Mouse (Mus musculus) hindbrain, postnatal 0 days (tissue): Measurements from ENCODE around the gene Plekhh2. TPM values are rescaled to one million over a fixed set of nuclear protein-coding genes. Genes with fewer than 3 reads are reported as not detected.
A peak's percentile ranks its signal among the peaks of the same experiment; 100 is the strongest.

ENCODE experiments used
- ATAC-seq: fragments of 200-750 bp; cut with Nextera tagmentation; 2 replicates; pipeline ENCODE4 v1.8.0; 2017; ENCODE audit warnings: mild to moderate bottlenecking, moderate TSS enrichment, moderate library complexity
- DNase-seq: peaks from one replicate; pipeline ENCODE4 v3.0.0-alpha.2; 2015; ENCODE audit warnings: low spot score
- H3K27ac ChIP-seq: fragments of 300-500 bp; sonication (generic); 2 replicates; pipeline ENCODE4 v1.5.1; 2014; ENCODE audit warnings: mild to moderate bottlenecking
- H3K27me3 ChIP-seq: fragments of 300-500 bp; sonication (generic); 2 replicates; pipeline ENCODE4 v1.6.1; 2014; ENCODE audit warnings: low read length, mixed read lengths; ENCODE audit not compliant: insufficient read depth
- H3K36me3 ChIP-seq: fragments of 300-500 bp; sonication (generic); 2 replicates; pipeline ENCODE4 v1.6.1; 2014; ENCODE audit warnings: low read length, mixed read lengths; ENCODE audit not compliant: insufficient read depth
- H3K4me1 ChIP-seq: fragments of 300-500 bp; sonication (generic); 2 replicates; pipeline ENCODE4 v1.6.1; 2014; ENCODE audit warnings: antibody characterized with exemption, low read length, mixed read lengths; ENCODE audit not compliant: insufficient read depth
- H3K4me2 ChIP-seq: fragments of 300-500 bp; sonication (generic); 2 replicates; pipeline ENCODE4 v1.6.1; 2014; ENCODE audit warnings: low read depth, mild to moderate bottlenecking, low read length, moderate library complexity, mixed read lengths
- H3K4me3 ChIP-seq: fragments of 300-500 bp; sonication (generic); 2 replicates; pipeline ENCODE4 v1.5.1; 2014; ENCODE audit warnings: low read length
- H3K9ac ChIP-seq: fragments of 300-500 bp; sonication (generic); replicated peaks from 2 replicates; pipeline ENCODE4 v1.6.1; 2014; ENCODE audit warnings: mild to moderate bottlenecking, low read length, moderate library complexity, mixed read lengths
- H3K9me3 ChIP-seq: fragments of 300-500 bp; sonication (generic); 2 replicates; pipeline ENCODE4 v1.6.1; 2016; ENCODE audit warnings: low read length, mixed read lengths
- CTCF ChIP-seq: IDR thresholded peaks from 2 replicates; pipeline ENCODE4 v1.5.1; 2016; ENCODE audit warnings: antibody characterized with exemption, control low read depth, low read depth
- WGBS: fragments of 180-500 bp; shearing (Covaris S2); extraction: QIAGEN DNeasy Blood & Tissue Kit; methylation state at CpG from one replicate; pipeline ENCODE4 v1.1.7; 2014; 5-methylcytosine and 5-hydroxymethylcytosine counted together
- polyA plus RNA-seq: library from polyadenylated mRNA; unstranded; fragments of >200 nt; fragmentation: Nextera tagmentation; extraction: Ambion mirVana; gene quantifications from 2 replicates; pipeline ENCODE4 v1.2.1, GENCODE M21; 2015
- total RNA-seq: library from RNA; depleted of rRNA; stranded (reverse); fragments of >200 nt; gene quantifications from 2 replicates; pipeline ENCODE4 v1.2.3, GENCODE M21; 2014

Plekhh2 gene
- total and polyA plus RNA-seq, 2 experiments from 2014 or later: 1.6 to 2.6 TPM

- no peak for DNase-seq
- H3K4me1 ChIP-seq: no peaks in the 10 kb centered on the region
Measured at GRCm38 (mm10) chr17:84482831-84483230, 28.9 kb upstream of the Plekhh2 start.

GRCm38 (mm10) chr17:84483673-84484320, 27.9 kb upstream of the Plekhh2 start:
- Histone ChIP-seq H3K27ac (no peak overlapping the region), H3K4me3 (no peak overlapping the region), H3K4me1 (no peaks in the 10 kb centered on the region), H3K9me3 (no peaks in the 10 kb centered on the region), H3K36me3 (no peaks in the 10 kb centered on the region), H3K4me2 (no peak overlapping the region), H3K27me3 (no peaks in the 10 kb centered on the region), H3K9ac (no peak overlapping the region)
- ATAC-seq (no peak), DNase-seq (no peak)
- TF ChIP-seq CTCF: no peak
- 73% methylated on average over 6 of the region's 6 CpGs for WGBS

More at GRCm38 (mm10) chr17:84482831-84483230, 28.9 kb upstream of the Plekhh2 start:
- no peaks in the 10 kb centered on the region for H3K9me3 ChIP-seq
- H3K9ac ChIP-seq: no peak overlapping the region
- H3K27ac ChIP-seq: no peak overlapping the region
- 90% methylated on average over 3 of the region's 3 CpGs for WGBS
- H3K4me2 ChIP-seq: no peak overlapping the region
- H3K27me3 ChIP-seq: no peaks in the 10 kb centered on the region
- no peak for TF ChIP-seq CTCF
- no peaks in the 10 kb centered on the region for H3K36me3 ChIP-seq
- no peak for ATAC-seq
- no peak overlapping the region for H3K4me3 ChIP-seq

GRCm38 (mm10) chr17:84487415-84487814, 24.3 kb upstream of the Plekhh2 start:
- no peak overlapping the region for H3K4me3 ChIP-seq
- DNase-seq: no peak
- no peaks in the 10 kb centered on the region for H3K27me3 ChIP-seq
- no peak for ATAC-seq
- 84% methylated on average over 2 of the region's 2 CpGs for WGBS
- no peak overlapping the region for H3K4me2 ChIP-seq
- no peak for TF ChIP-seq CTCF
- H3K27ac ChIP-seq: no peak overlapping the region
- no peaks in the 10 kb centered on the region for H3K4me1 ChIP-seq
- H3K9ac ChIP-seq: no peak overlapping the region
- no peaks in the 10 kb centered on the region for H3K36me3 ChIP-seq
- no peaks in the 10 kb centered on the region for H3K9me3 ChIP-seq

GRCm38 (mm10) chr17:84492255-84492880, 19.3 kb upstream of the Plekhh2 start:
- DNase-seq: peak; percentile 80
- ATAC-seq: peak; percentile 55; the same call in 1 of the 2 replicates
- H3K27me3 ChIP-seq: no peaks in the 10 kb centered on the region
- TF ChIP-seq CTCF: 0 out of 2 replicates have a peak, but pooled peaks have one; percentile 6
- H3K27ac ChIP-seq: no peak overlapping the region
- H3K36me3 ChIP-seq: no peaks in the 10 kb centered on the region
- no peak overlapping the region for H3K9ac ChIP-seq
- H3K4me3 ChIP-seq: no peak overlapping the region
- 15% methylated on average over 5 of the region's 5 CpGs for WGBS
- H3K4me2 ChIP-seq: no peak overlapping the region
- H3K4me1 ChIP-seq: no peaks in the 10 kb centered on the region
- H3K9me3 ChIP-seq: no peaks in the 10 kb centered on the region

GRCm38 (mm10) chr17:84497026-84497425, 14.7 kb upstream of the Plekhh2 start:
- Histone ChIP-seq H3K4me1 (no peaks in the 10 kb centered on the region; the same call in 1 of the 2 replicates), H3K27ac (no peak overlapping the region), H3K4me2 (no peak overlapping the region), H3K27me3 (no peaks in the 10 kb centered on the region), H3K36me3 (no peaks in the 10 kb centered on the region), H3K9ac (no peak overlapping the region), H3K4me3 (no peak overlapping the region), H3K9me3 (no peaks in the 10 kb centered on the region)
- ATAC-seq (no peak), DNase-seq (no peak)
- no peak for TF ChIP-seq CTCF
- WGBS: 81% methylated on average over 5 of the region's 5 CpGs

- WGBS: 53% methylated on average over 2 of the region's 2 CpGs
- Histone ChIP-seq H3K27me3 (no peaks in the 10 kb centered on the region), H3K36me3 (no peaks in the 10 kb centered on the region), H3K9ac (no peak overlapping the region), H3K4me3 (no peak overlapping the region), H3K4me2 (no peak overlapping the region), H3K27ac (no peak overlapping the region), H3K9me3 (no peaks in the 10 kb centered on the region), H3K4me1 (no peaks in the 10 kb centered on the region; the same call in 1 of the 2 replicates)
- DNase-seq (no peak), ATAC-seq (no peak)
- TF ChIP-seq CTCF: no peak
Measured at GRCm38 (mm10) chr17:84497559-84497958, 14.1 kb upstream of the Plekhh2 start.
